Mouse (Mus musculus) heart, adult 8-10 months (tissue): ENCODE results near the gene Rab30. TPM values are rescaled to one million over a fixed set of nuclear protein-coding genes. Genes with fewer than 3 reads are reported as not detected.
"Not testable (repeated sequence)": the region's sequence is repeated elsewhere in the genome, so short reads cannot be mapped to it uniquely, and the experiment has no call there.

ENCODE experiments used
- DNase-seq: peaks from one replicate; pipeline ENCODE4 v3.0.0; 2022; ENCODE audit warnings: low spot score
- total RNA-seq, 4 experiments: library from RNA; stranded (reverse); gene quantifications; 2 replicates each; pipeline ENCODE4 v1.2.4; 2022

Gene Rab30
- total RNA-seq, result 10 to 100 TPM in 3 of 4 experiments, 1 to 10 TPM in 1; 9.5 to 20.6 (median 11.9) TPM

DNA sequence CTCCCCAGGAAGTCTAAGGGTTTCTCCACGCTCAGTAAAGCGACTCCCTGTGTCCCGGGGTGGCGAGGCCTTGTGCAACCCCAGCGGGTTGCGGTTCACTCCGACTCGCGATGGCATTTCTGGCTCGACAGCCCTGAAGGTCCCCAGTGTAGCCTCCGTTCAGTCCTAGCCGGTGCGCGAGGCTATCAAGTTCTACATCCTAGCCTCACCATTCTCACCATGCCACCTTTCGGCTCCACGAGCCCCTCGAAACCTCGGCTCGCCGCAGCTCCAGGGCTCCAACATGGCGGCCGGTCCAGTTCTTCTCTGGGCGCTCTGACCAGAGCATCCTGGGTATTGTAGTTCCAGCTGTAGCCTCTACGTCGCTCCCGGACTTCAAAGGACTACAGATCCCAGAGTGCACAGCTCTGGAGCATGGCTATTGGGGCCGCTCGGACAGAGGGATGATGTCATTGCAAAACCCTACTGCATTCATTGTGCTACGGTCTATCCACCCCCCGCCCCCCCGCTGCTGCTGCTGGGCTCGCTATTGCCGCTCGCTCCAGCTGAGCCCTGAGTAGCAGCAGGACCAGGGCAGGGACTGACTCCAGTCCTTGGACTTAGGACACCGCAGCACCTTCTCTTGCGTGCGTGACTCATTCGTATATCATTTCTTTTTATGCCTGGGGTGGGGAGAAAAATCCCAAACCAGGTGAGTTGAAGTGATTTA lies at the start of gene Rab30:
Rab30 (plus strand) TSS at position 452 of the 709 bp plus-strand sequence.
- DNase-seq, result peak; percentile 96

DNA sequence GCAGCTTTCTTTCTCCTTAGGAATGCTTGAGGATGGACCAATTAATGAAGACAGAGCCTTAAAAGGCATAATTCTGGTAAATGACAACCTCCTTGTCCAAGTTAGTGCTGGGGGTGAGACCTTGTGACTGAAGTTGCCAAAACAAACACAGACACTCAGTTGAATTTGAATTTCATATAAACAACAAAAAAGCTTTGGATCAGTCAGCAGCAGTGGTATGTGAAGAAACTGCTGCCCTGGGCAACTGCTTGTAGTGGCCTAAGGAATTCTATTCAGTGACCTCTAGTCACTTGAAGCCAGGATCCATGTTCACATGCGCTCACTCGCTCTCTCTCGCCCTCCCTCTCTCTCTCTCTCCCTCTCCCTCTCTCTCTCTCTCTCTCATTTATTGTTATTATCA lies 45.0 kb upstream of the Rab30 start:
- no peak for DNase-seq

DNA sequence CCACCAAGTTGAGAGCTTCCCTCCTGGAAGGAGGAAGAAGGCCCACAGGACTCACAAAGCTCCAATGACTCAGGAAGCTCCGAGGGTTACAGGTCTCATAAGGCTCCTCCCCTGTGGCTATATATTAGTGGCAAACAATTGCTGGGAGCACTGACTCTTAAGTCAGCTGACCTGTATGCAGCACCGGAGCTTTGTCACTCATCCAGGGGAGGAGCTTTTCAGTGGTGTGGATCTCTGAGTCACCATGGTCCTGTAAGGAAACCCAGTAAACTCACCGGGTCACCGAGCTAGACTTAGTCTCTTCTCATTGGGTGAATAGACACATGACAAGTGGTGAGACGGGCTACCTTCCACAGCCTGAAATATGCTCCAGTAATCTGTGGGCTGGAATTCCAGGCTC lies 42.6 kb upstream of the Rab30 start:
- no peak for DNase-seq

GRCm38 (mm10) chr7:92703661-92704060 lies 37.7 kb upstream of the Rab30 start:
- no peak for DNase-seq

DNA sequence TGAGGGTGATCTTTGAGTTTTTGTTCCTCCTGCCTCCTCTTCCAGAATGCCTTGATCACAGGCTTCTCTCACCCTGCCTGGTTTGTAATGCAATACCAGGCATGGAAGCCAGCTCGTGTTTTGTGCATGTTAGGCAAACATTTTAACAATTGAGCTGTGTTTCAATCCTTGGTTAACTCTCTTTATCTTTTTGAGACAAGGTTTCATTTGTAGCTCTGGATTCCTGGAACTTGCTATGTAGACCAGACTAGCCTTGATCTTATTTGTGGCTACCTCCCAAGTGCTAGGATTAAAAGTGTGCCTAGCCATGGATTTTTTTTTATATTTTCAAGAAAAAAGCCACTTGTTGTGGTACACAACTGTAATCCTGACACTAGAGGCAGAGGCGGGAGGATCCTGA lies 35.9 kb upstream of the Rab30 start:
- DNase-seq, result no peak

DNA sequence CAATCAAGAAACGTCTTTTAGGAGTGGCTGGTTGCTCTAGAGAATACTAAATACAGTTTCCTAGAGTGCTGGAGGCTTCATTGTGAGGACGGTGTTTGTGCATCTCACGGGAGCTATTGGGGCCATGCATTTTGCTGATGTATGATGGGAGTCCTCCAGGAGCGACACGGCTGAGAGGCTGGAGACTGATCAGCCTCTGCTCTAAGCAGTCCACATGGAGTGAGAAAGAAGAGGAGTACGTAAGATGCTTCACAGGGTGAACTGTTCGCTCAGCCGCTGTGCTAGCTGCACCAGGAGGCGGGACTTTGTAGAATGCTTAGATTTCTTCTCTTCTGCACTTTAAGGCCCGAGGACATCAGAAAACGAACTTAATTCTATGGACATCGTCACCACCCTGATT lies 34.7 kb upstream of the Rab30 start:
- DNase-seq, result no peak

DNA sequence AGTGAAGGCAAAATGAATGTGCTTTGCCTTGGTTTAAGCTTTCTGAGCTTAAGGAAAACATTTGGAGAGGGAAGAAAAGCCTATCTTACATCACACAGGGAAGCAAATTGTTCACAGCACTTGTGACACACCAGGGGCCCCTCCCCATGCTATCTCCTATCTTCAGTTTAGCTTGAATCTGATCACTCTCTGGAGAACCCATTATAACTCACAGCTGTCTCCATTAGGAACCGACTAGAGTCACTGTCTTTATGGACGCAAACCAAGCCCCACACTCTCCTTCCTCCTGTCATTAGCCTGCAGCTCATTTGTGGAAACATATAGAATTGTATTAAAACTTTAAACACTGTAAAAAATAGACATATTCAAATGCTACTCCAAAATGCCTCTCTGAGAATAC lies 31.8 kb upstream of the Rab30 start:
- DNase-seq, result no peak

GRCm38 (mm10) chr7:92711593-92711992 lies 29.8 kb upstream of the Rab30 start:
- DNase-seq, result no peak

DNA sequence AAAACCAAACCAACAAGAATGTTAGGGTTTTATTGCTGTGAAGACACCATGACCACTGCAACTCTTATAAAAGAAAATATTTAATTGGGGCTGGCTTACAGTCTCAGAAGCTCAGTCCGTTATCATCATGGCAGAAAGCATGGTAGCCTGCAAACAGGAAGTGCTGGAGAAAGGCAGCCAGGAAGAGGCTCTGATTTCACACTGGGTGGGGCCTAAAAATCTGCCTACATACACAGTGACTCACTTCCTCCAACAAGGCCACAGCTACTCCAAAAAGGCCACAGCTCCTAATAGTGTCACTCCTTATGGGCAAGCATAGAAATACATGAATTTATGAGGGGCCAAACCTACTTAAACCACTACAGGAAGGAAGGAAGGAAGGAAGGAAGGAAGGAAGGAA lies 26.3 kb upstream of the Rab30 start:
- DNase-seq, result no peak

GRCm38 (mm10) chr7:92720156-92720905 lies 21.1 kb upstream of the Rab30 start:
- DNase-seq, result no peak

GRCm38 (mm10) chr7:92723750-92724149 lies 17.7 kb upstream of the Rab30 start:
- no peak for DNase-seq

DNA sequence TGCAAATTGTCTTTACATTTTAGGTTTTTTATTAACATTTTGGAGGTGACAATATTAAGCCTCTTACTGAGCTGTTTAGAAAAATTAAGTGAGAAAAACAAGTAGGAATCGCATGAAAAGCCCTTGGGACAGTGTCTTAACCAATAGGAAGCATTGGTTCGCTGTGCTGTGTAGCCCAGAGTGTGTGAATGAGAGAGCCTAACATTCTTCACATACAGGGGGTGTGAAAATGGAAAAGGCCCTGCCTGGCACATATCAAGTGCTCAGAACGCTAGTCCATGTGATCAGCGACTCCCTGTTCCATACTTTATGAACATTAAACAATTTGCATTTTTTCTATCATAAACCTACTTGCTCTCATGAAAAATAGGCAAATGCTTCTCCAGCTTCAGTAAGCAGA lies 17.1 kb upstream of the Rab30 start:
- DNase-seq, result no peak

- DNase-seq, result not testable (repeated sequence)
Observed at GRCm38 (mm10) chr7:92729583-92729982, 11.8 kb upstream of the Rab30 start.

DNA sequence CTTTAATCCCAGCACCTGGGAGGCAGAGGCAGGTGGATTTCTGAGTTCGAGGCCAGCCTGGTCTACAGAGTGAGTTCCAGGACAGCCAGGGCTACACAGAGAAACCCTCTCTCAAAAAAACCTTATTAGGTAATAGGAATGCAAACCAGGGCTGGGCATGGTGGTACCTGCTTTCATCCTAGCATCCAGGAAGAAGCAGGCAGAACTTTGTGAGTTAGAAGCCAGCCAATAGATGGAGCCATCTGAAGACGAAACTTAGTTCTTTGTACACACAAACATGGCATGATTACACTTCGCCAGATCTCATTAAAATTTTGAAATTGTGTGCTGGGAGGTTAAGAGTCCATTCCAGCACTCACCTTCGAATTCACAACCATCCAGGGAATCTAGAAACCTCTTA lies 10.9 kb upstream of the Rab30 start:
- no peak for DNase-seq

GRCm38 (mm10) chr7:92730959-92731358 lies 10.4 kb upstream of the Rab30 start:
- DNase-seq, result no peak

- DNase-seq, result no peak
Observed at GRCm38 (mm10) chr7:92732136-92732535, 9.3 kb upstream of the Rab30 start.

- DNase-seq, result no peak
Observed at GRCm38 (mm10) chr7:92737560-92737959, 3.8 kb upstream of the Rab30 start.

DNA sequence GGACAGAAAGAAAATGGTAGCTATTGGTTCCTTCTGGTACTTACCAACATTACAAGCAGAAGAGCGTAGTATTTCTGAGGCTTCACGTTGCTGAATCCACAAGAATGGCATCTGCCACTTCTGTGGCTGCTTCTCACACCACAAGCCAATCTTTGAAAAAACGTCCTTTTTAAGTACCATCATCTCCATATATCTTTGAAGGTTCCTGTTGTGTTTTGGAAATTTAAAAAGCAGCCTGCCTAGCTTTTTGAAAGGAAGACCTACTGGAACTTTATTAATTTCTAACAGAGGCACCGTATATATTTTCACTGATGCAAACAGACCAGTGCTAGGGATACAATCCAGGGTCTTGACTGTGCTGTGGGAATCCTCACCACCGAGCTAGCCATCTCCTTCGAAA lies 1.4 kb upstream of the Rab30 start:
- no peak for DNase-seq

- no peak for DNase-seq
Observed at GRCm38 (mm10) chr7:92740411-92741115, 840 bp upstream of the Rab30 start.

- DNase-seq, result peak; percentile 40
Observed at GRCm38 (mm10) chr7:92741861-92742249, 452 bp downstream of the Rab30 start.

GRCm38 (mm10) chr7:92742341-92742741 lies 938 bp downstream of the Rab30 start:
- DNase-seq, result no peak

DNA sequence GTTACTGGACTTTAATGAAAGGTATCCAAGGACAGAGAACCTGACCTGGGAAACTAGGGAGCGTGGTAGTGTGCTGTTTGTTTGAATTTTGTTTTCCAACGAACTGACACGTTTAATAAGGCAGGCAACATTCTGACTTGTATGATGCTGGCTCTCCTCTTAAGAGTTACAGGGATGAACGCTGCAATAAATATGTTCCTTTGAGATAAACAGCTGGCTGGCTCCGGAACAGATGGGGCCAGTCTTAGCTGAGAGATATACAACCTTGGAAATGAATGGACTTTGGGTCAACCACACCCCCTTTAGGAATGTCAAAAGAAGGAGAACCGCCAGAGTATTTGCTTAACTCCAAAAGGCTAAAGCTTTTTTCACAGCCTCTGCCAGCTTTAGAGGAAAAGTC lies 1.4 kb downstream of the Rab30 start:
- DNase-seq, result no peak

- DNase-seq, result no peak
Observed at GRCm38 (mm10) chr7:92743325-92743724, 1.9 kb downstream of the Rab30 start.
